Mouse (Mus musculus): ENCODE results near the gene Gm10272.

- TF ChIP-seq SMC3 (IDR thresholded peaks at IDR 0.05; ENCODE audit: low read depth, low read length) (peak; percentile 59), POLR2A (IDR thresholded peaks at IDR 0.05; ENCODE audit: control insufficient read depth in 1 of 2, insufficient read depth in 1 of 2, low read depth in 1 of 2, low read length in 2 of 2, poor library complexity in 1 of 2) (no peak), TCF12 (IDR thresholded peaks at IDR 0.05; ENCODE audit: low read depth, low read length) (no peak), HCFC1 (IDR thresholded peaks at IDR 0.05; ENCODE audit: low read depth, low read length) (no peak), MXI1 (IDR thresholded peaks at IDR 0.05; ENCODE audit: low read depth, low read length) (no peak), CTCF (IDR thresholded peaks at IDR 0.05 in 2 of 3, conservative IDR thresholded peaks at IDR 0.05 in 1 of 3; ENCODE audit: control insufficient read depth in 1 of 3, insufficient read depth in 1 of 3, low read depth in 2 of 3, low read length in 3 of 3, poor library complexity in 1 of 3, severe bottlenecking in 1 of 3) (peak; percentile 2 to 50 (median 12); a peak in 3 of 6 replicates), SIN3A (IDR thresholded peaks at IDR 0.05; ENCODE audit: low read length) (no peak), USF1 (IDR thresholded peaks at IDR 0.05; ENCODE audit: low read depth, low read length) (0 out of 2 replicates have a peak, but pooled peaks have one; percentile 18), ZNF384 (IDR thresholded peaks at IDR 0.05; ENCODE audit: low read depth, low read length) (0 out of 2 replicates have a peak, but pooled peaks have one; percentile 20), TAL1 (IDR thresholded peaks at IDR 0.05; ENCODE audit: low read length) (no peak)
These were observed 47.0 kb downstream of the Gm10272 start for GRCm38 (mm10) chr10:77753448-77753847.
